Mouse (Mus musculus) MEL (cell line): ENCODE results near the gene Man1c1. TPM values are rescaled to one million over a fixed set of nuclear protein-coding genes. Genes with fewer than 3 reads are reported as not detected.

Experiments used
- DNase-seq: peaks from one replicate; pipeline ENCODE4 v3.0.0; 2011; ENCODE audit warnings: low read depth, low spot score
- H3K27ac ChIP-seq: 2 replicates; pipeline ENCODE4 v1.5.1; 2012; ENCODE audit warnings: low read depth, mild to moderate bottlenecking, control low read depth, low read length, moderate library complexity; ENCODE audit not compliant: control insufficient read depth
- H3K27me3 ChIP-seq, 2 experiments: fragments of 150-350 bp in 1 of 2; sonication (generic) in 1 of 2; 2 replicates each; pipeline ENCODE4 v1.6.1; 2012; ENCODE audit warnings: low read length in 2 of 2, mild to moderate bottlenecking in 2 of 2, improper control_type of control experiment in 1 of 2, moderate library complexity in 1 of 2; ENCODE audit not compliant: insufficient read depth in 2 of 2, control insufficient read depth in 1 of 2
- H3K36me3 ChIP-seq, 2 experiments: 2 replicates each; pipeline ENCODE4 v1.6.1; 2012 to 2014; ENCODE audit warnings: low read length in 2 of 2, improper control_type of control experiment in 1 of 2, inconsistent platforms in 1 of 2, mild to moderate bottlenecking in 1 of 2; ENCODE audit not compliant: insufficient read depth in 2 of 2, control insufficient read depth in 1 of 2
- H3K4me1 ChIP-seq, 2 experiments: fragments of 150-350 bp in 1 of 2; sonication (generic) in 1 of 2; 2 replicates each; pipeline ENCODE4 v1.6.1; 2012; ENCODE audit warnings: low read length in 2 of 2, improper control_type of control experiment in 1 of 2, mild to moderate bottlenecking in 1 of 2; ENCODE audit not compliant: insufficient read depth in 2 of 2, control insufficient read depth in 1 of 2
- H3K4me3 ChIP-seq, 2 experiments: fragments of 150-350 bp in 1 of 2; sonication (generic) in 1 of 2; 2 replicates each; pipeline ENCODE4 v1.5.1; 2012; ENCODE audit warnings: low read depth in 2 of 2, low read length in 2 of 2, mild to moderate bottlenecking in 2 of 2, moderate library complexity in 2 of 2, control low read depth in 1 of 2, improper control_type of control experiment in 1 of 2; ENCODE audit not compliant: control insufficient read depth in 1 of 2, insufficient read depth in 1 of 2
- H3K79me2 ChIP-seq: 2 replicates; pipeline ENCODE4 v1.6.1; 2012; ENCODE audit warnings: mild to moderate bottlenecking, low read length, moderate library complexity; ENCODE audit not compliant: control insufficient read depth, poor library complexity, insufficient read depth
- H3K9ac ChIP-seq: 2 replicates; pipeline ENCODE4 v1.6.1; 2012; ENCODE audit warnings: low read depth, mild to moderate bottlenecking, control low read depth, low read length, moderate library complexity; ENCODE audit not compliant: control insufficient read depth, poor library complexity, severe bottlenecking
- H3K9me3 ChIP-seq: fragments of 150-350 bp; sonication (generic); replicated peaks from 2 replicates; pipeline ENCODE4 v1.6.1; 2012; ENCODE audit warnings: mild to moderate bottlenecking, low read length, improper control_type of control experiment, moderate library complexity; ENCODE audit not compliant: insufficient read depth
- BHLHE40 ChIP-seq: IDR thresholded peaks from 2 replicates; pipeline ENCODE4 v1.6.1; 2012; ENCODE audit warnings: low read depth, mild to moderate bottlenecking, inconsistent platforms, low read length, improper control_type of control experiment, borderline replicate concordance
- CHD2 ChIP-seq: IDR thresholded peaks from 2 replicates; pipeline ENCODE4 v1.6.1; 2011; ENCODE audit warnings: low read length, improper control_type of control experiment
- CTCF ChIP-seq, 3 experiments: IDR thresholded peaks in 2 of 3; conservative IDR thresholded peaks in 1 of 3; 2 replicates each; pipeline ENCODE4 v1.5.1; 2011 to 2012; ENCODE audit warnings: low read length in 3 of 3, low read depth in 2 of 3, mild to moderate bottlenecking in 2 of 3, improper control_type of control experiment in 1 of 3, inconsistent platforms in 1 of 3, mixed read lengths in 1 of 3, moderate library complexity in 1 of 3; ENCODE audit not compliant: control insufficient read depth in 1 of 3, insufficient read depth in 1 of 3, poor library complexity in 1 of 3, severe bottlenecking in 1 of 3
- EP300 ChIP-seq, 2 experiments: IDR thresholded peaks; 2 replicates each; pipeline ENCODE4 v1.6.1; 2011; ENCODE audit warnings: improper control_type of control experiment in 2 of 2, low read length in 2 of 2, low read depth in 1 of 2, mild to moderate bottlenecking in 1 of 2
- ETS1 ChIP-seq: IDR thresholded peaks from 2 replicates; pipeline ENCODE4 v1.6.1; 2012; ENCODE audit warnings: low read depth, mild to moderate bottlenecking, inconsistent platforms, low read length, improper control_type of control experiment, moderate library complexity
- GABPA ChIP-seq: IDR thresholded peaks from 2 replicates; pipeline ENCODE4 v1.6.1; 2012; ENCODE audit warnings: low read depth, mild to moderate bottlenecking, inconsistent platforms, low read length, improper control_type of control experiment, moderate library complexity
- HCFC1 ChIP-seq: IDR thresholded peaks from 2 replicates; pipeline ENCODE4 v1.6.1; 2012; ENCODE audit warnings: low read depth, mild to moderate bottlenecking, inconsistent platforms, low read length, improper control_type of control experiment, moderate library complexity
- MEF2A ChIP-seq: IDR thresholded peaks from 2 replicates; pipeline ENCODE4 v1.6.1; 2014; ENCODE audit warnings: low read depth, mild to moderate bottlenecking, inconsistent platforms, low read length, improper control_type of control experiment; ENCODE audit not compliant: poor library complexity, insufficient replicate concordance, severe bottlenecking; ENCODE audit errors: extremely low read depth
- MXI1 ChIP-seq: IDR thresholded peaks from 2 replicates; pipeline ENCODE4 v1.6.1; 2011; ENCODE audit warnings: mild to moderate bottlenecking, low read depth, low read length, improper control_type of control experiment
- MYC ChIP-seq: IDR thresholded peaks from 2 replicates; pipeline ENCODE4 v1.6.1; 2011; ENCODE audit warnings: low read depth, mild to moderate bottlenecking, low read length, improper control_type of control experiment, moderate library complexity
- NRF1 ChIP-seq: IDR thresholded peaks from 2 replicates; pipeline ENCODE4 v1.6.1; 2014; ENCODE audit warnings: low read depth, mild to moderate bottlenecking, inconsistent platforms, low read length, improper control_type of control experiment, moderate library complexity; ENCODE audit not compliant: poor library complexity, insufficient read depth, severe bottlenecking
- RAD21 ChIP-seq: IDR thresholded peaks from 2 replicates; pipeline ENCODE4 v1.6.1; 2011; ENCODE audit warnings: mild to moderate bottlenecking, low read depth, low read length, improper control_type of control experiment
- RCOR1 ChIP-seq: IDR thresholded peaks from 2 replicates; pipeline ENCODE4 v1.6.1; 2012; ENCODE audit warnings: low read depth, mild to moderate bottlenecking, inconsistent platforms, low read length, improper control_type of control experiment
- SMC3 ChIP-seq: IDR thresholded peaks from 2 replicates; pipeline ENCODE4 v1.6.1; 2011; ENCODE audit warnings: low read depth, low read length, improper control_type of control experiment
- TBP ChIP-seq: IDR thresholded peaks from 2 replicates; pipeline ENCODE4 v1.8.0; 2011; ENCODE audit warnings: low read depth, low read length, improper control_type of control experiment
- TCF12 ChIP-seq: IDR thresholded peaks from 2 replicates; pipeline ENCODE4 v1.6.1; 2014; ENCODE audit warnings: low read depth, mild to moderate bottlenecking, inconsistent platforms, low read length, improper control_type of control experiment, moderate library complexity
- USF1 ChIP-seq: IDR thresholded peaks from 2 replicates; pipeline ENCODE4 v1.6.1; 2014; ENCODE audit warnings: low read depth, mild to moderate bottlenecking, inconsistent platforms, low read length, improper control_type of control experiment, moderate library complexity
- ZC3H11A ChIP-seq: IDR thresholded peaks from 2 replicates; pipeline ENCODE4 v1.6.1; 2012; ENCODE audit warnings: low read depth, mild to moderate bottlenecking, inconsistent platforms, low read length, improper control_type of control experiment
- polyA plus RNA-seq, 2 experiments: library from polyadenylated mRNA; stranded (reverse) in 1 of 2; unstranded in 1 of 2; fragments of >175 nt in 1 of 2; fragments of >200 nt in 1 of 2; gene quantifications; 2 replicates each; pipeline versions ENCODE4 v1.2.1 to v1.2.4; 2012; ENCODE audit warnings: low replicate concordance in 2 of 2, low read depth in 1 of 2; ENCODE audit not compliant: insufficient read length in 2 of 2, insufficient read depth in 1 of 2, missing spikeins in 1 of 2
- total RNA-seq: library from RNA; depleted of rRNA; stranded (reverse); fragments of 300-350 nt; gene quantifications from 2 replicates; pipeline ENCODE4 v1.2.3, GENCODE M21; 2012

Man1c1 gene
- total and polyA plus RNA-seq, 3 experiments = 1.9 to 5.2 TPM; not detected in 1

DNA sequence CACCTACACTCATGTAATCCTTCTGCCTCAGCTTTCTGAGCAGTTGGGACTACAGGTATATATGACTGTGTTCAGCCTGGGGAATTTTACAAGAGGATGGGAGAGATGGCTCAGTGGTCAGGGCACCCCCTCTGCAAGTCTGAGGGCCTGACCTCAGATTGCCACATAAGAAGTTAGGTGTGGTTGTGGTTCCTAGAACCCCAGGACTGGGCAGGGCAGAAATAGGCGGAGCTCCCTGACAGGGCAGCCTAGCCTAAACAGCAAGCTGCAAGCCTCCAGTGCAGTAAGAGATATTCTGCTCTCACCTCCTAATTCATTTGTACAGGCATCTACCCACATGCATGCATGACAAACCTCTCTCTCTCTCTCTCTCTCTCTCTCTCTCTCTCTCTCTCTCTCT, 117.5 kb downstream of the Man1c1 start:
- Histone ChIP-seq H3K36me3 (no peaks in the 10 kb centered on the region), H3K9me3 (no peaks in the 10 kb centered on the region), H3K9ac (no peak overlapping the region), H3K27me3 (no peaks in the 10 kb centered on the region), H3K27ac (no peak overlapping the region), H3K79me2 (no peaks in the 10 kb centered on the region), H3K4me1 (no peaks in the 10 kb centered on the region), H3K4me3 (no peak overlapping the region)
- TF ChIP-seq NRF1 = no peak
- DNase-seq = no peak

DNA sequence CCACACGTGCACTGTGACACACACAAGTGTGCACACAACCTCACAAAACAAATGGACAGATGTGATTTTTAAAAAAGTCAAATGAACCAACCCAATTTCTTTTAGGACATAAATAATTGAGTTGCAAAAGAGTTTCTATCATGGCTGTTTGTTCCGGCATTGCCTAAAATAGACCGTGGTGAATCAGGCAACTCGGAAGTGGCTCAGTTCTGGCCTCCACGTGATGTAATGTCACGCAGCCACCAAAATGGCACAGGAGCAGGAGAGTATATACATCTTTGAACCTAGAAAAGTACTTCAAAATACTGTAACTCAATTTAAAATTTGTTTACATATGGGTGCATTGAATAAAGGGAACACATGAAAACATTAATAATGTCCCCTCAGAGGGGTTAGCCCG, 118.0 kb downstream of the Man1c1 start:
- no peak overlapping the region for H3K4me3 ChIP-seq
- no peak overlapping the region for H3K27ac ChIP-seq
- DNase-seq = no peak
- no peaks in the 10 kb centered on the region for H3K4me1 ChIP-seq
- no peaks in the 10 kb centered on the region for H3K27me3 ChIP-seq
- TF ChIP-seq CTCF (IDR thresholded peaks at IDR 0.05 in 2 of 3, conservative IDR thresholded peaks at IDR 0.05 in 1 of 3; ENCODE audit: control insufficient read depth in 1 of 3, insufficient read depth in 1 of 3, low read depth in 2 of 3, low read length in 3 of 3, poor library complexity in 1 of 3, severe bottlenecking in 1 of 3) (no peak), TCF12 (no peak), USF1 (no peak), GABPA (no peak), MYC (no peak), RAD21 (no peak), EP300 (IDR thresholded peaks at IDR 0.05; ENCODE audit: low read depth in 1 of 2, low read length in 2 of 2) (no peak), HCFC1 (no peak), SMC3 (no peak), ETS1 (no peak)
- H3K9ac ChIP-seq = no peak overlapping the region
- no peaks in the 10 kb centered on the region for H3K79me2 ChIP-seq
- no peaks in the 10 kb centered on the region for H3K36me3 ChIP-seq
- H3K9me3 ChIP-seq = no peaks in the 10 kb centered on the region

DNA sequence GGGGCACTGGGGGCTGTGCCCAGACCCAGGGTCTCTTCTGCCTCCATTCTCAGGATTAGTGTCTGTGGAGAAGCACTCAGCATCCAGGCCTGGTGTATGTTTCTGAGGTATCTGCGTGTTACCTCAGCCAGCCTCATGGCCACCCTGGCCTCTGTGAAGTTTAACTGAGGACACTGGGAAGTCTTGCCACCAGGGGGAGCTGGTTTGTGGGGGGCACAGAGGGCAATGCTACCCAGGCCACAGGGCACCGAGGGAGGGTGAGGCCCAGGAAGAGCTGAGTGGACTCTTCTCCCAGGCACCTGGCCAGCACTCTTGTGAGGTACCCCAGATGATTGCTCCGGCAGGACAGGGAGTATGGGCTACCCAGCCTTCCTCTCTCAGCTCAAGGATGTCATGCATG, 120.6 kb downstream of the Man1c1 start:
- Histone ChIP-seq H3K9ac (no peak overlapping the region), H3K9me3 (no peaks in the 10 kb centered on the region), H3K27me3 (no peaks in the 10 kb centered on the region), H3K4me3 (no peak overlapping the region), H3K27ac (no peak overlapping the region), H3K4me1 (peaks cover 0 to 8% of the 10 kb centered on the region in 2 experiments; a peak in 2 of 4 replicates), H3K36me3 (no peaks in the 10 kb centered on the region; a peak in 1 of 4 replicates), H3K79me2 (no peaks in the 10 kb centered on the region)
- TF ChIP-seq BHLHE40 (no peak), CHD2 (no peak), EP300 (IDR thresholded peaks at IDR 0.05; ENCODE audit: low read depth in 1 of 2, low read length in 2 of 2) (no peak), ZC3H11A (no peak), SMC3 (peak; percentile 50), CTCF (IDR thresholded peaks at IDR 0.05 in 2 of 3, conservative IDR thresholded peaks at IDR 0.05 in 1 of 3; ENCODE audit: control insufficient read depth in 1 of 3, insufficient read depth in 1 of 3, low read depth in 2 of 3, low read length in 3 of 3, poor library complexity in 1 of 3, severe bottlenecking in 1 of 3) (peak; percentile 29 to 43 (median 32); a peak in 5 of 6 replicates), GABPA (no peak), MEF2A (no peak), MXI1 (no peak), RCOR1 (no peak), TBP (no peak)
- DNase-seq = no peak
